Mouse (Mus musculus) cerebellum, adult 2 months (tissue): ENCODE measurements around the gene Nupr1. TPM values are rescaled to one million over a fixed set of nuclear protein-coding genes. Genes with fewer than 3 reads are reported as not detected.

Experiments
- DNase-seq, 2 experiments: peaks; one replicate each; pipeline ENCODE4 v3.0.0; 2021
- H3K27ac ChIP-seq: fragments of 200-500 bp; 2 replicates; pipeline ENCODE4 v1.5.1; 2012; ENCODE audit warnings: low read length, control low read depth, inconsistent platforms; ENCODE audit not compliant: insufficient read depth
- H3K27me3 ChIP-seq: fragments of 200-500 bp; 2 replicates; pipeline ENCODE4 v1.6.1; 2012; ENCODE audit warnings: inconsistent platforms, mild to moderate bottlenecking, low read length, moderate library complexity; ENCODE audit not compliant: control insufficient read depth, insufficient read depth
- H3K4me1 ChIP-seq: fragments of 200-500 bp; 2 replicates; pipeline ENCODE4 v1.6.1; 2011; ENCODE audit warnings: low read length; ENCODE audit not compliant: control insufficient read depth, insufficient read depth
- H3K4me3 ChIP-seq: fragments of 200-500 bp; replicated peaks from 2 replicates; pipeline ENCODE3; 2011; ENCODE audit warnings: mild to moderate bottlenecking, low read depth, low read length, control low read depth; ENCODE audit not compliant: insufficient read depth
- CTCF ChIP-seq: fragments of 200-500 bp; IDR thresholded peaks from 2 replicates; pipeline ENCODE4 v1.5.1; 2011; ENCODE audit warnings: low read depth, mild to moderate bottlenecking, control low read depth, low read length, moderate library complexity, borderline replicate concordance; ENCODE audit not compliant: insufficient read depth
- POLR2A ChIP-seq: fragments of 200-500 bp; IDR thresholded peaks from 2 replicates; pipeline ENCODE4 v1.6.1; 2011; ENCODE audit warnings: low read length, control low read depth, borderline replicate concordance; ENCODE audit not compliant: insufficient read depth
- WGBS: fragments of 180-500 bp; shearing (Covaris S2); methylation state at CpG from one replicate; pipeline ENCODE4 v1.1.7; 2018; 5-methylcytosine and 5-hydroxymethylcytosine counted together
- polyA plus RNA-seq: library from polyadenylated mRNA; depleted of rRNA; stranded (reverse); fragments of >200 nt; gene quantifications from 2 replicates; pipeline ENCODE4 v1.2.3, GENCODE M21; 2012

The Nupr1 gene
- polyA plus RNA-seq, 1 experiment, result 9.3 TPM

- Histone ChIP-seq H3K27ac (no peak overlapping the region), H3K4me1 (no peaks in the 10 kb centered on the region), H3K27me3 (no peaks in the 10 kb centered on the region), H3K4me3 (no peak overlapping the region)
- no peak for DNase-seq
- 0 out of 2 replicates have a peak, but pooled peaks have one; percentile 35 for TF ChIP-seq CTCF
- TF ChIP-seq POLR2A, result no peak
- 7% methylated on average over 16 of the region's 16 CpGs for WGBS
Measured at GRCm38 (mm10) chr7:126587779-126588178, 42.9 kb downstream of the Nupr1 start.

DNA sequence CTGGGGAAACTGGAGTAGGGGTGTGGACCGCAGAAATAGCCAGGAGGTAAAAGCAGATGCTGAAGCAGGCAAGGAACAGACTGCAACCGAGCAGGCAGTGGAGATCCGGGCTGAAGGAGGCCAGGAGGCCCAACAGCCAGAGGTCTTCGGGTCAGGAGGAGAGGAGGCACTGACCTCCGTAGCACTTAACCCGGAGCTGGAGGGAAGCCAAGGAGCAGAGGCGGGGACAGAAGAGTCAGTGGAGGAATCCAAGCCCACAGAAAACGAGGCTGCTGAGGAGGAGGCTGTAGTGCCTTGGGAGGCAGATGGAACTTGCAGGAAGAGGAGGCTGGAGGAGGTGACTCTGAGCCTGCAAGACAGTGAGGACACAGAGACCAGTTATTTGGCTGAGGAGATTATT, 43.8 kb downstream of the Nupr1 start:
- DNase-seq, result no peak
- TF ChIP-seq CTCF, result no peak
- WGBS, result 46% methylated on average over 8 of the region's 8 CpGs
- no peaks in the 10 kb centered on the region for H3K4me1 ChIP-seq
- no peak overlapping the region for H3K4me3 ChIP-seq
- H3K27ac ChIP-seq, result no peak overlapping the region
- H3K27me3 ChIP-seq, result no peaks in the 10 kb centered on the region

- Histone ChIP-seq H3K27me3 (no peaks in the 10 kb centered on the region), H3K27ac (no peak within 1 kb of the TSS), H3K4me3 (no peak within 1 kb of the TSS), H3K4me1 (no peaks in the 10 kb centered on the region)
- TF ChIP-seq CTCF (no peak), POLR2A (no peak)
- DNase-seq, result no peak
- 65% methylated on average over 6 of the region's 6 CpGs for WGBS
Measured at GRCm38 (mm10) chr7:126585717-126586116, 44.9 kb downstream of the Nupr1 start, which contains the start of gene Cln3. TSS of gene Cln3 (minus strand) at chr7:126585817.

DNA sequence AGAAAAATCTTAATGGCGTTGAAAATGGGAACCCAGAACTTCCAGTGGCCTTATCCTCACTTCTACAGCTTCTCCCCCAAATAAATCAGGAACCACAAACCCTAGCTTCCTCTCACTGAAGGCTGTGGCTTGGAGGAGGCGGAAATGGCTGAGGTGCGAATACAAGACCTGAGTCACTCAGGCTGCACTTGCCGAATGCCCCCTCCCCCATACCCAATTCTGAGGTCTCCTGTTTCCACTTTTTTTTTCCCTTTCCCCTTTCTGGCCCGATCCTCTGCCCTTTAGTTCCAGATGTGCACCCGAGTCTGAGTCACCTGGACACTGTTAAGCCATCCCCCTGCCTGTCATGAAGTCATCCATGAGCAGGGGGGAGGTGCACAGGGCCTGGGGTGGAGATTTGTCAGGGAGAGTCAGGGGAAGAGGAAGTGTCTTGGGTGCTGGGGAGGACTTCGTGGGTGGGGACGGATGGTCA, 46.1 kb downstream of the Nupr1 start, which contains the start of gene Apobr:
Gene Apobr, plus strand, starts transcription at position 437 of the 472 bp plus-strand sequence.
- WGBS, result 88% methylated on average over 8 of the region's 8 CpGs
- H3K27ac ChIP-seq, result no peak within 1 kb of the TSS
- DNase-seq, result no peak

DNA sequence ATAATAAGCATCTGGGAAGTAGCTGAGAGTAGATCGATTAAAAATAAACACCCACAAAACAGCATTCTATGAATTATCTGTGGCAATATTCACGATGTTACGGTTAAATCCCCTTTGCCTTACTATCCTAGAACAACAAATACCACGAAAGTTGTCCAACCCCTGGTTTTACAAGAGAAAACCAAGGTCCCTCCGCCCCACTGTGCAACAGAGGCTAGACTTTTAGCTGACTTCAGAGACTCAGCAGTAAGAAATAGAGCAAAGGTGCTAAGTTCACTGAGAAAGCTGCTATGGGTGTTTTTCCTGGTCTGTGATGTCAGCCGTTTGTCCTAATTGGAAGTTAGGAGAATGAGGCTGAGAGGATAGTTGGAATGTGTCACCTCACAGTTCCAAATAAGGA, 46.9 kb downstream of the Nupr1 start:
- H3K27me3 ChIP-seq, result no peaks in the 10 kb centered on the region
- WGBS, result 56% methylated on average over 6 of the region's 6 CpGs
- DNase-seq, result no peak
- H3K4me1 ChIP-seq, result no peaks in the 10 kb centered on the region
- no peak overlapping the region for H3K27ac ChIP-seq
- peak overlapping the region; percentile 80 for H3K4me3 ChIP-seq
- TF ChIP-seq CTCF (no peak), POLR2A (no peak)

More for the DNA sequence above, 46.1 kb downstream of the Nupr1 start, which contains the start of gene Apobr:
- Histone ChIP-seq H3K27me3 (no peaks in the 10 kb centered on the region), H3K4me1 (no peaks in the 10 kb centered on the region), H3K4me3 (no peak within 1 kb of the TSS)
- TF ChIP-seq POLR2A (no peak), CTCF (no peak)

DNA sequence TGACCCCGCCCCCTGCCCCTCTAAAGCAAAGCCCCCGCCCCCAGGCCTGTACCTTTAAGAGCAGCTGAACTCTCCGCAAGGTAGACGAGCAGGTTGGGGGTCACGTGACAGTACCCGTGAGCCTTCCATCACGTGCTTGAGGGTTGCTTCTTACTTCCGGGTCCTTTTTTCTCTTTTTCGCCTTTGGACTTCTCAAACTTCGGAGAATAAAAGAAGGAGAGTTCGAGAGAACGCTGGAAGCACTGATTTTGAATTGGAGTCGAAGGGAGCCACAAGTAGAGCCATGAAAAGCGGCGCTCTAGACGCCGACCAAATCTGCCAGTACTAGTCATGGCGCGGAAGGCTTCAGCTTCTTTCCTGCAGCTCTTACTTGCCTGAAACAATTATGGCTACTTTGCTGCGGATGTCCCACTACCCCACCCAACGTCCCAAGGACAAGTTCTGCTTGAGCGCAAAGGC, 47.4 kb downstream of the Nupr1 start:
- peak; percentile 87 to 92 for DNase-seq
- TF ChIP-seq CTCF (no peak), POLR2A (peak; percentile 44; the same call in 1 of the 2 replicates)
- H3K27me3 ChIP-seq, result no peaks in the 10 kb centered on the region
- peak overlapping the region; percentile 80 for H3K4me3 ChIP-seq
- H3K27ac ChIP-seq, result peak overlapping the region; percentile 79; the same call in 1 of the 2 replicates
- no peaks in the 10 kb centered on the region for H3K4me1 ChIP-seq
- under 1% methylated on average over 22 of the region's 22 CpGs for WGBS

DNA sequence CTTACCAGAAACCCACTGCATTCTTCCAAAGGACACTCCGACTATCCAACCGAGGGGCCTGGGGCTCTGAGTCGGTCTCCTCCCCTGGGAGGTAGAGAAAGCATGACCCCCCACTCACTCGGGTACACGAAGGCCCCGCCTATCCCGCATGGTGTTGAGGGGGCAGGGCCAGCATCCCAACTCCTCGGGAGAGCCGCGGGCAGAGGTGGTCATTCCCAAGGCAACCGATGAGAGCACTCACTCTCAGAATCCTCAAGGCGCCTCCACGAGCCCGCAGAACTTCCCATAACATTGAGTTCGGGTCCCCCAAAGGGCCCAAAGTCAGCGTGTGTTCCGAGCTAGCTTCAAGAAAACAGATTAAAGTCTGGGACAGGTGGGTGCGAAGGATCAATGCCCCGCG, 47.9 kb downstream of the Nupr1 start:
- peak in 1 of 2 experiments; percentile 47 for DNase-seq

DNA sequence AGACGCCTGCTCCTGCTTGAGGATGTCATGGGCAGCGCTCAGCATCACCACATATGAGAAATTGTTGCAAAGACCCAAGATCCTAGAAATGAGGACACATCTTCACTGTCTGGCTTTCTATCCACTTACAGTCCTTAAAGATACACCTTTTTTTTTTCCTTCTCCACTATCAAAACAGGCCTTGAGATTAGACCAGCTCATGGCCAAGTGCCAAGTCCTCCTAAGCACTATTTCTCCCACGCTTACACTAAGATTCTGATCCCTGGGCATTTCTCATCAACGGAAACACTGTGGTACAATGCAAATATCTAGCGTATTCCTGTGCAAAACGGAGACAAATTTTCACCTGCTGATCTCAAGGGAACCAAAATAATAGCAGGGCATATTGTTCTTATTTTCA, 49.0 kb downstream of the Nupr1 start:
- H3K27ac ChIP-seq, result no peak overlapping the region
- WGBS, result 87% methylated on average over 6 of the region's 6 CpGs
- H3K4me3 ChIP-seq, result no peak overlapping the region
- no peaks in the 10 kb centered on the region for H3K4me1 ChIP-seq
- DNase-seq, result no peak
- no peak for TF ChIP-seq POLR2A
- TF ChIP-seq CTCF, result no peak
- no peaks in the 10 kb centered on the region for H3K27me3 ChIP-seq

More for the DNA sequence above, 47.9 kb downstream of the Nupr1 start:
- WGBS, result 1% methylated on average over 20 of the region's 20 CpGs
- no peaks in the 10 kb centered on the region for H3K4me1 ChIP-seq
- peak overlapping the region; percentile 80 for H3K4me3 ChIP-seq
- H3K27ac ChIP-seq, result no peak overlapping the region
- TF ChIP-seq CTCF (no peak), POLR2A (no peak)
- no peaks in the 10 kb centered on the region for H3K27me3 ChIP-seq

GRCm38 (mm10) chr7:126579172-126579571, 51.5 kb downstream of the Nupr1 start:
- no peak overlapping the region for H3K4me3 ChIP-seq
- peak; percentile 29 to 43 for DNase-seq
- peak; percentile 50; the same call in 1 of the 2 replicates for TF ChIP-seq CTCF
- TF ChIP-seq POLR2A, result no peak
- H3K27ac ChIP-seq, result no peak overlapping the region
- H3K27me3 ChIP-seq, result no peaks in the 10 kb centered on the region
- no peaks in the 10 kb centered on the region for H3K4me1 ChIP-seq
- 63% methylated on average over 8 of the region's 8 CpGs for WGBS
